Mouse (Mus musculus): ENCODE measurements at regions not wholly inside any gene's neighbourhood (a gene's known extent, or its start where the extent isn't known, plus 50 kb on each side); places are given as distances from the start of the nearest gene placed in this dataset.

GRCm38 (mm10) chr12:77179138-77179537 lies 58.8 kb upstream of the Fut8 start:
- no peak for DNase-seq (ENCODE audit: low read depth in 1 of 2, low spot score in 2 of 2)

DNA sequence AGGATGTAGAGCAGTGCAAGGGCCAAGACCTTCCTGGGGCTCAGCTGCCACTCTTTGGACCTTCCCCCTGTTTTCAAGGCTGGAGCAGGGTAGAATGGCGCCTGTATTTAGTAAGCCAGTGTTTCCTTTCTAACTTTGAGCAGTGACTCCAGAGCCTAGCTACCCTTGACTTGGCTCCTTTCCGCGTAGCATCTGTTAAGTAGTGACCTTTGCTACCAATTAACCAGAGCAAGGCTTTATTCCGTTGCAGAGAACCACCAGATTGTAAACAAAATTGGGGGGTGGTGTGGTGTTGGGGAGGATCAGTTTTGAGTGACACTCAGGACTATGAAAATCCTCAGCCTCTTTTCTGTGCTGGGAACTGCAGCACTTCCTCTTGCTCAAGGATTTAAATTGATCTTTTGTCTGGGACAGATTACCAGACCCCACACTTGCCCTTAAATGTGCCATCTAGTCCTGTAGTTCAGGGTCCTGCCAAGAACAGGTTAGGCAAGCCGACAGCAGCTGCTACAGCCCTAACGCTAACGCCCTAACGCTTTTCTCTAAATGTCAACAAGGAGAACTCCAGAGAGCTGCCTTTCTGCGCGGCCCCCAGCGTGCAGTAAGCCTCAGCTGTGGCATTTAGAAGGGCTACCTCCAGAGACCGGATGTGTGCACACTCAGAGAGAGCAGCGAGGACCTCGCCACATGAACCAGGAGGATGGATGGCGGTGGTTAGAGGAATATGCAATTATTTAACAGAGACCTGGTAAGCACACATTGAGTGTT lies 59.9 kb upstream of the Fut8 start:
- no peak for DNase-seq (ENCODE audit: low read depth in 1 of 2, low spot score in 2 of 2)

GRCm38 (mm10) chr12:77177303-77177702 lies 60.6 kb upstream of the Fut8 start:
- DNase-seq (ENCODE audit: low read depth in 1 of 2, low spot score in 2 of 2): no peak

GRCm38 (mm10) chr12:77174032-77174431 lies 63.9 kb upstream of the Fut8 start:
- DNase-seq (ENCODE audit: low read depth in 1 of 2, low spot score in 2 of 2): no peak

- DNase-seq (ENCODE audit: low read depth in 1 of 2, low spot score in 2 of 2): no peak
These were observed 65.4 kb upstream of the Fut8 start for GRCm38 (mm10) chr12:77172540-77172939.

DNA sequence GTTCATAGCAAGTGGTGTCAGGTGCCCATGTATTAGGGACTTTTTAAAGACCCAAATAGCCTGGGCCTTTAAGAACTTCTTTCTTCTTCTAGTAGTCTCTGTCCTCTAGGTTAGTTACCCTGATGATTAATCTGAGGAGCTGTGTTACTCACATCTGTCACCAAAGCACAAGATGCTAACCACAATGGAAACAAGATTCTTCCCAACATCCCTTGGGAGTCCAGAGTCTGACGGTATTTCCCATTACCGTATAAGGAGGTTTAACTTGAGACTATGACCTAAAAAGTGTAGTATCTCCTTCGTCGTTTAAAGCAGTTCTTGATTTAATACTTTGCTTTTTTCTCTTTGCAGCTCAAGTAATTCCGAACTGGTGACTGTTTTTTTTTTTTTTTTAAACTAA lies 67.7 kb upstream of the Fut8 start:
- no peak for DNase-seq (ENCODE audit: low read depth in 1 of 2, low spot score in 2 of 2)

GRCm38 (mm10) chr12:77168367-77168766 lies 69.6 kb upstream of the Fut8 start:
- no peak for DNase-seq (ENCODE audit: low read depth in 1 of 2, low spot score in 2 of 2)

- no peak for DNase-seq (ENCODE audit: low read depth in 1 of 2, low spot score in 2 of 2)
These were observed 81.2 kb upstream of the Fut8 start for GRCm38 (mm10) chr12:77156698-77157097.

DNA sequence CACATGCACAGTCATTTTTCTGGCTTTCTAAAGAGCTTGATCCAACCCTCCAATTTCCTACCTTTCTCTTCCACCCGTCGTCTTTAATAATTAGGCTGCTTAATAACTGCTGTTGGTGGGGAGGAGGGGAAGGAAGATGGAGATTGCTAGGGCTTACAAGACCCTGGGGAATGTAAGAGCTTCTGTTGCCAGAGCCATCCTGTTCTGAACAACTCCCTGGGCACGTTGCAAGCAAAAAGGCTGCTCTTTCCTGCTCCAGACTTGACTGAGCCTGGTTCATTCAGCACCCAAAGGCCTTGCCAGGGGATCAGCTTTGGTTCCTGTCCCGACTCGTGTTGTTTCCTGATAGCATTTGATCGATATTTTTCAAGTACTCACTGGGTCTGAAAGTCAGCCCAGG lies 82.3 kb upstream of the Fut8 start:
- no peak for DNase-seq (ENCODE audit: low read depth in 1 of 2, low spot score in 2 of 2)

- no peak for DNase-seq (ENCODE audit: low read depth in 1 of 2, low spot score in 2 of 2)
These were observed 86.5 kb upstream of the Fut8 start for GRCm38 (mm10) chr12:77151471-77151870.

- DNase-seq (ENCODE audit: low read depth in 1 of 2, low spot score in 2 of 2): no peak
These were observed 88.1 kb upstream of the Fut8 start for GRCm38 (mm10) chr12:77149835-77150234.

- no peak for DNase-seq (ENCODE audit: low read depth in 1 of 2, low spot score in 2 of 2)
These were observed 89.8 kb upstream of the Fut8 start for GRCm38 (mm10) chr12:77148146-77148545.

DNA sequence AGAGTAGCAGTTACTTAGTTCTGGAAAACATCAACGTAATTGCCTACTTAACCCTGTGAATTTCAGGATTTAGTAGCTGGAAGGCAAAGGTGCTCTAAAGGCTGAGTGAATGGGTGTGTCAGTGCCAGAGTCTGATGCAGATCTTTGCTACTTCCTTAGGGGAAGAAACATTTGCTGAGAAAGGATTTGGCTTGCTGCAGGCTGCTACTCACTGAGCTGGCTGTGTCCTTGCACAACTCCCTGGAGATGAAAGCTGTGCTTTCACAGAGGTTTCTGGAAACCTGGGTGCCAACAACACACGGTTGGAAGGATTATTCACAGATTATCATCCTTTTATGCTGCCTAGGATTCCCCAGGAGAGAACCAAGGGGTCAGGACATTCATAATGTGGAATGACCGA lies 94.0 kb upstream of the Fut8 start:
- DNase-seq (ENCODE audit: low read depth in 1 of 2, low spot score in 2 of 2): no peak

DNA sequence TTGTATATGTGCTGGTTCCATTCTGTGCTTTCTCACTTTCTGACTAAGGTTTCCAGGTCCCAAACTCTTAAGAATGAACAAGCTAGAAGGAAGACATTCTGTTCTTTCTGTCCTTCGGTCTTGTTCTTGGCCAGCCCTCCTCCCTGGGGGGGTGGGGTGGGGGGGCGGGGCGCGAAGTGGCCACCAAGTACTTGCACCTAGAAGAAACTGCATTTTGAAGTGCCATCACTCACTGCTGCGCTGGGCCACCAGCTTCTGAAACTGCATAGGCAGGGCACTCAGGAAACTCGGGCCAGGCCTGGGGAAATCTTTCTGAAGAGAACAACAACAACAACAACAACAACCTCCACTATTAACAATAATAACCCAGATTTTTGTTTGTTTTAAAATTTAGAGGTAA lies 94.4 kb upstream of the Fut8 start:
- DNase-seq (ENCODE audit: low read depth in 1 of 2, low spot score in 2 of 2): no peak

DNA sequence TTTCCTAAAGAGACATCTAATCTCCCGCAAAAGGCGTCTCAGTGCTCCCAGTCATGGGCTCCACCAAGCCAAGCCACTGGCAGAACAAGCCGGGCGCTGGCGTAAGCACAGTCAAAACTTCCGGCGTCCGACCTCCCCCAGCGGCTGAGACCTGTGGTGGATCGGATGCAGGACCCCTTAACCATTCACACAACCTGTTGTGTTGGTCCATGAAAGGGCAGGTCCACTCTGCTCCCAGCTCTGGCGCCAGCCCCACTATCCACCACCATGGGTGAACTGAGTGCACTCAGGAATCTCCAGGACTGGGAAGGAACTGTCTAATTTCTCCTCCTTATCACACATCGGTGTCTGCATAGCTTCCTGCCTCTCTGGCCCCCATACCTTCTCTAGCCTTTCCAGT lies 94.8 kb upstream of the Fut8 start:
- DNase-seq (ENCODE audit: low read depth in 1 of 2, low spot score in 2 of 2): no peak

- DNase-seq (ENCODE audit: low read depth in 1 of 2, low spot score in 2 of 2): no peak
These were observed 95.7 kb upstream of the Fut8 start for GRCm38 (mm10) chr12:77142224-77142623.

DNA sequence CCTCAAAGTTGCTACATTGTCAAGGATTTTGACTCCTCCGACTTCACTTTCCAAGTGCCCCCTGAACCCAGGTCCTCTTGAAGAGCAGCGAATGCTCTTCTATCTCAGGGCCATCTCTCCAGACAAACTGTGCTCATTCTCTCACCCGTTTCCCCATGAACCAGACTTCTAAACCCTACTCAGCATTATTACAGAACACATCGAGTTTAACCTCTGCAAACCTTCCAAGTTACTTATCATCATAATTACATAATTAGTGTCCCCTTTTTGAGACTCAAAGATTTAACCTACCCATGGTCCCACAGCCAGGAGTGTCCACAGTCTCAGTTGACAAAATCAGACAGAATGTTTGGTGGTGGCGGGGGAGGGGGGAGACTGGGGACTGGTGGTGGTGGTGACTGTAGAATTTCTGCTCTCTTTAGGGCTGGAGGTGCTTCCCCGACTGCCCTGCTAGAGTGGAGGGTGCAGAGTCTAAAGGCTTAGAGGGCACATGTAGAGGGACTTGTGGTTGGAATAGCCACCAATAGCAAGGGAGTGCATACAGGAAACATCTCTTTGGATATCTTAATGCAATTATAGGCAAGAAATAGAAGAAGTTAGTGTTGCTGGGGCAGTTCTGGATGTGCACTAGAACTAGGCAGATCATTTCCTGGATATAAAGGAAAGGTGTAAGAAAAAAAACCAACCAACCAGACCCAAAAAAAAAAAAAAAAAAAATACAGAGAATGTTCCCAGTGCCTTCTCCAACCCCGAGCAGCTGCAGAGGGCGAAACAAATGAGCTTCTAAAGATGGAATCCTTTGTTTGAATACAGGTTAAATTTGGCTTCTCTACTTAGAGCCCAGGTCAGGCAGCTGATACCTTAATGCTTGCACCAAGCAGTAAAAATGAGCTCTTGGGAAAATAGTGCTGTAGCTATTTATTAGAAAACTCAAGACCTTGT lies 96.4 kb upstream of the Fut8 start:
- no peak for DNase-seq (ENCODE audit: low read depth in 1 of 2, low spot score in 2 of 2)

- no peak for DNase-seq (ENCODE audit: low read depth in 1 of 2, low spot score in 2 of 2)
These were observed 97.3 kb upstream of the Fut8 start for GRCm38 (mm10) chr12:77140656-77141055.

DNA sequence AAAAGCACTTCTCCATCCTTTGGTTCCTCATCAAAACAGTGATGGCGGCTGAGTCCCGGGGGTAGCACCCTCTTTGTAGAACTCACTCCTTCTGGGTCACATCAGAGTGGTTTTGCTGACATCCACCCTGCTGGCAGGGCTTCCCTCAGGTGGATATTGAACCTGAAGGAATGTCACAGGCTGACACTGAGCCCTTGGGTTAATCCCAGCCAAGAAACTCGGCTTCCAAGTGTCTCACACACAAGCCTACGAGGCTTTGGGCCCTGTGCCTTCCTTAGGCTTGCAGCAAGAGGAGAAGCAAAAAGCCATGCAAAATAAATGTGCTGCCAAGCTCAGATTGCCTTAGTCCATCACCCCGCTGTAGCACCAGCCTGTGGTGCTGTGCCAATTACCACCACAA lies 97.8 kb upstream of the Fut8 start:
- DNase-seq (ENCODE audit: low read depth in 1 of 2, low spot score in 2 of 2): no peak

DNA sequence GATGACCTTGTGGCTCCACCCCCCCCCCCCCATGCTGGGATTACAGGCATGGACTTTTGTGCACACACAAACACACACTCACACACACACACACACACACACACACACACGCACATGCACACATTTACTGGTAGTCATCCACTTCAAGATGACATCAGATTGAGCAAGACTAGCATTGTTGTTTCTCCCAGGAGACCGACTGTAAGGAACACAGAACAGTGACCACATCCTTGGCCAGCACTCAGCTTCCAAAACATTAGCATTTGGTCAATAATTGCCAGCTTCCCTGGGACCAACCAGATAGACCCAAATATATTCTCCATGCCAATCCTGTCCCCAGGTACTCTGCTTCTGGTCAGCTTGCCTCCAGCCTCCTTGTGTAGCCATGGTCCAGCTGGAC lies 98.2 kb upstream of the Fut8 start:
- no peak for DNase-seq (ENCODE audit: low read depth in 1 of 2, low spot score in 2 of 2)

- DNase-seq (ENCODE audit: low read depth in 1 of 2, low spot score in 2 of 2): no peak
These were observed 99.3 kb upstream of the Fut8 start for GRCm38 (mm10) chr12:77138506-77139201.
